Mouse (Mus musculus) bone marrow, adult 2 months (tissue): ENCODE data around the gene Fbxl13.

Experiments
- CTCF ChIP-seq: fragments of 200-500 bp; IDR thresholded peaks from 2 replicates; pipeline ENCODE4 v1.5.1; 2011; ENCODE audit warnings: low read length, control low read depth; ENCODE audit not compliant: control insufficient read depth, insufficient read depth
- POLR2A ChIP-seq: fragments of 200-500 bp; IDR thresholded peaks from 2 replicates; pipeline ENCODE4 v1.6.1; 2011; ENCODE audit warnings: low read depth, mild to moderate bottlenecking, control low read depth, low read length, borderline replicate concordance; ENCODE audit not compliant: control insufficient read depth

DNA sequence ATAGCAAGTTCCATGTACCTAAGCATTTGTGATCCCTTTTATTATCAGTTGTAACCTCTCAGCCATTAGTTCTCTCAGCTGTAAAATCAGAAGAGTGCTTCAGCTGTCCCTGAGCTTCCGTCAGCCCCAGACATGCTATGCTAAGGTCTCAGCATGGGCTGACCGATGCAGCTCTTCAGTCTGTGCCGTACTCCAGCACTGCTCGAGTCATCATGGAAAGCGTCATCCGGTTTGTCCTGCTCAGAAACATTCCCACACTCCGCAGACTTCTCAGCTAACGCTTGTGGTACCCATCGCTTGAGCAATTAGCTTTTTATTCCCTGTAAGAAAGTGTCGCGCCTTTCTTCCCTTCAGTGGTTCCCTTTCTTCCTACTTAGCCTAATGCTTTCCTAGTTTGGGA, 146.5 kb downstream of the Fbxl13 start:
- TF ChIP-seq CTCF (no peak), POLR2A (no peak)
